Mouse (Mus musculus) activated CD4-positive, CD25-positive, alpha-beta regulatory T cell, adult 4 months (primary cell): Measurements from ENCODE around the gene Gm4131. TPM values are rescaled to one million over a fixed set of nuclear protein-coding genes. Genes with fewer than 3 reads are reported as not detected.
A peak's percentile ranks its signal among the peaks of the same experiment; 100 is the strongest.
"Not testable (repeated sequence)": the region's sequence is repeated elsewhere in the genome, so short reads cannot be mapped to it uniquely, and the experiment has no call there.

Source experiments
- ATAC-seq: one replicate; pipeline ENCODE4 v1.8.0; 2017
- polyA plus RNA-seq, 2 experiments: library from polyadenylated mRNA; unstranded; fragments of 100-300 nt; shearing (Covaris generic); gene quantifications; one replicate each; pipeline ENCODE4 v1.2.1; 2017

Gene Gm4131
- polyA plus RNA-seq = not detected

GRCm38 (mm10) chr14:62566821-62567220, at the start of gene Gm4131:
Gene Gm4131 (minus strand): TSS chr14:62566921.
- ATAC-seq = not testable (repeated sequence)

- ATAC-seq = no peak
Observed at GRCm38 (mm10) chr14:62609904-62610303, 43.2 kb upstream of the Gm4131 start.

- no peak for ATAC-seq
Observed at GRCm38 (mm10) chr14:62607791-62608196, 41.1 kb upstream of the Gm4131 start.

GRCm38 (mm10) chr14:62602869-62603268, 36.1 kb upstream of the Gm4131 start:
- ATAC-seq = no peak

- ATAC-seq = no peak
Observed at GRCm38 (mm10) chr14:62602271-62602670, 35.5 kb upstream of the Gm4131 start.

GRCm38 (mm10) chr14:62600109-62600522, 33.4 kb upstream of the Gm4131 start:
- no peak for ATAC-seq

GRCm38 (mm10) chr14:62585338-62585737, 18.6 kb upstream of the Gm4131 start:
- ATAC-seq = no peak

- ATAC-seq = no peak
Observed at GRCm38 (mm10) chr14:62584637-62585036, 17.9 kb upstream of the Gm4131 start.

- ATAC-seq = no peak
Observed at GRCm38 (mm10) chr14:62581768-62582167, 15.0 kb upstream of the Gm4131 start.

GRCm38 (mm10) chr14:62580945-62581344, 14.2 kb upstream of the Gm4131 start:
- no peak for ATAC-seq

- no peak for ATAC-seq
Observed at GRCm38 (mm10) chr14:62575862-62576261, 9.1 kb upstream of the Gm4131 start.

- no peak for ATAC-seq
Observed at GRCm38 (mm10) chr14:62574906-62575305, 8.2 kb upstream of the Gm4131 start.

- no peak for ATAC-seq
Observed at GRCm38 (mm10) chr14:62573454-62573853, 6.7 kb upstream of the Gm4131 start.

GRCm38 (mm10) chr14:62570299-62570698, 3.6 kb upstream of the Gm4131 start:
- ATAC-seq = no peak

- no peak for ATAC-seq
Observed at GRCm38 (mm10) chr14:62569463-62569862, 2.7 kb upstream of the Gm4131 start.

GRCm38 (mm10) chr14:62563679-62564078, 3.0 kb downstream of the Gm4131 start:
- ATAC-seq = no peak

- no peak for ATAC-seq
Observed at GRCm38 (mm10) chr14:62561875-62562748, 4.6 kb downstream of the Gm4131 start.

- no peak for ATAC-seq
Observed at GRCm38 (mm10) chr14:62557111-62557510, 9.6 kb downstream of the Gm4131 start.

- no peak for ATAC-seq
Observed at GRCm38 (mm10) chr14:62555840-62556810, 10.6 kb downstream of the Gm4131 start.

- peak; percentile 46 for ATAC-seq
Observed at GRCm38 (mm10) chr14:62555309-62555829, 11.4 kb downstream of the Gm4131 start, which contains the start of gene Fam124a. Gene Fam124a (plus strand): TSS chr14:62555737.

GRCm38 (mm10) chr14:62553786-62554185, 12.9 kb downstream of the Gm4131 start:
- no peak for ATAC-seq

GRCm38 (mm10) chr14:62552771-62553170, 13.9 kb downstream of the Gm4131 start:
- ATAC-seq = no peak

- no peak for ATAC-seq
Observed at GRCm38 (mm10) chr14:62550121-62550520, 16.6 kb downstream of the Gm4131 start.
